Mouse (Mus musculus): ENCODE measurements around the gene Grk3. TPM values are rescaled to one million over a fixed set of nuclear protein-coding genes. Genes with fewer than 3 reads are reported as not detected.

Gene Grk3
- total RNA-seq, 2 experiments from 2014 or later, result 69.8 to 71.7 TPM

GRCm38 (mm10) chr5:112956841-112957240 is 58.8 kb downstream of the Grk3 start:
- intact Hi-C loops (cut with DNase I), result no loop called here
- DNase-seq (ENCODE audit: extremely low spot score in 1 of 2, low spot score in 2 of 2), result no peak

GRCm38 (mm10) chr5:112956368-112956767 is 59.2 kb downstream of the Grk3 start:
- intact Hi-C loops (cut with DNase I), result no loop called here
- no peak for DNase-seq (ENCODE audit: extremely low spot score in 1 of 2, low spot score in 2 of 2)

GRCm38 (mm10) chr5:112950847-112951246 is 64.7 kb downstream of the Grk3 start:
- intact Hi-C loops (cut with DNase I), result no loop called here
- DNase-seq (ENCODE audit: extremely low spot score in 1 of 2, low spot score in 2 of 2), result no peak

- intact Hi-C loops (cut with DNase I), result no loop called here
- no peak for DNase-seq (ENCODE audit: extremely low spot score in 1 of 2, low spot score in 2 of 2)
Observed at GRCm38 (mm10) chr5:112945925-112946324, 69.7 kb downstream of the Grk3 start.

- no peak for DNase-seq (ENCODE audit: extremely low spot score in 1 of 2, low spot score in 2 of 2)
- intact Hi-C loops (cut with DNase I), result no loop called here
Observed at GRCm38 (mm10) chr5:112942244-112942643, 73.3 kb downstream of the Grk3 start.

GRCm38 (mm10) chr5:112941001-112941400 is 74.6 kb downstream of the Grk3 start:
- intact Hi-C loops (cut with DNase I), result no loop called here

GRCm38 (mm10) chr5:112936632-112937031 is 79.0 kb downstream of the Grk3 start:
- no peak for DNase-seq (ENCODE audit: extremely low spot score in 1 of 2, low spot score in 2 of 2)
- intact Hi-C loops (cut with DNase I), result loop anchor here (5.0 kb wide), 1 partner anchor 111 kb away; no protein-coding TSS in a partner anchor

More at GRCm38 (mm10) chr5:112941001-112941400, 74.6 kb downstream of the Grk3 start:
- no peak for DNase-seq (ENCODE audit: extremely low spot score in 1 of 2, low spot score in 2 of 2)

GRCm38 (mm10) chr5:112935436-112935835 is 80.2 kb downstream of the Grk3 start:
- intact Hi-C loops (cut with DNase I), result loop anchor here (5.0 kb wide), 1 partner anchor 112 kb away; no protein-coding TSS in a partner anchor

GRCm38 (mm10) chr5:112932878-112933567 is 82.6 kb downstream of the Grk3 start:
- peak in 1 of 2 experiments; percentile 32 for DNase-seq (ENCODE audit: extremely low spot score in 1 of 2, low spot score in 2 of 2)
- intact Hi-C loops (cut with DNase I), result no loop called here

More at GRCm38 (mm10) chr5:112935436-112935835, 80.2 kb downstream of the Grk3 start:
- no peak for DNase-seq (ENCODE audit: extremely low spot score in 1 of 2, low spot score in 2 of 2)

- intact Hi-C loops (cut with DNase I), result no loop called here
- no peak for DNase-seq (ENCODE audit: extremely low spot score in 1 of 2, low spot score in 2 of 2)
Observed at GRCm38 (mm10) chr5:112931901-112932300, 83.7 kb downstream of the Grk3 start.

- DNase-seq (ENCODE audit: extremely low spot score in 1 of 2, low spot score in 2 of 2), result no peak
- intact Hi-C loops (cut with DNase I), result no loop called here
Observed at GRCm38 (mm10) chr5:112928201-112928881, 87.2 kb downstream of the Grk3 start.

- intact Hi-C loops (cut with DNase I), result no loop called here
Observed at GRCm38 (mm10) chr5:112925422-112925821, 90.2 kb downstream of the Grk3 start.

GRCm38 (mm10) chr5:112924806-112925205 is 90.8 kb downstream of the Grk3 start:
- DNase-seq (ENCODE audit: extremely low spot score in 1 of 2, low spot score in 2 of 2), result no peak

More at GRCm38 (mm10) chr5:112925422-112925821, 90.2 kb downstream of the Grk3 start:
- no peak for DNase-seq (ENCODE audit: extremely low spot score in 1 of 2, low spot score in 2 of 2)

GRCm38 (mm10) chr5:112923841-112924240 is 91.8 kb downstream of the Grk3 start:
- intact Hi-C loops (cut with DNase I), result no loop called here
- no peak for DNase-seq (ENCODE audit: extremely low spot score in 1 of 2, low spot score in 2 of 2)

More at GRCm38 (mm10) chr5:112924806-112925205, 90.8 kb downstream of the Grk3 start:
- intact Hi-C loops (cut with DNase I), result no loop called here

- DNase-seq (ENCODE audit: extremely low spot score in 1 of 2, low spot score in 2 of 2), result no peak
- intact Hi-C loops (cut with DNase I), result no loop called here
Observed at GRCm38 (mm10) chr5:112921914-112922313, 93.7 kb downstream of the Grk3 start.

GRCm38 (mm10) chr5:112910381-112910780 is 105.2 kb downstream of the Grk3 start:
- DNase-seq (ENCODE audit: extremely low spot score in 1 of 2, low spot score in 2 of 2), result no peak
- intact Hi-C loops (cut with DNase I), result no loop called here

- intact Hi-C loops (cut with DNase I), result no loop called here
- DNase-seq (ENCODE audit: extremely low spot score in 1 of 2, low spot score in 2 of 2), result peak in 1 of 2 experiments; percentile 51
Observed at GRCm38 (mm10) chr5:112908169-112908614, 107.4 kb downstream of the Grk3 start.

GRCm38 (mm10) chr5:112907504-112907903 is 108.1 kb downstream of the Grk3 start:
- intact Hi-C loops (cut with DNase I), result no loop called here
- DNase-seq (ENCODE audit: extremely low spot score in 1 of 2, low spot score in 2 of 2), result peak in 1 of 2 experiments; percentile 10

- DNase-seq (ENCODE audit: extremely low spot score in 1 of 2, low spot score in 2 of 2), result no peak
- intact Hi-C loops (cut with DNase I), result no loop called here
Observed at GRCm38 (mm10) chr5:112895674-112896654, 119.6 kb downstream of the Grk3 start, which contains the start of gene Myo18b. TSS of gene Myo18b (minus strand) at chr5:112896362.
